Mouse (Mus musculus) lung, adult 2 months (tissue): ENCODE data around the gene Iqca. TPM values are rescaled to one million over a fixed set of nuclear protein-coding genes. Genes with fewer than 3 reads are reported as not detected.

Experiments used
- DNase-seq: peaks from one replicate; pipeline ENCODE4 v3.0.0; 2022
- H3K4me1 ChIP-seq: fragments of 200-500 bp; 2 replicates; pipeline ENCODE4 v1.6.1; 2011; ENCODE audit warnings: low read length; ENCODE audit not compliant: control insufficient read depth, insufficient read depth
- H3K4me3 ChIP-seq: fragments of 200-500 bp; replicated peaks from 2 replicates; pipeline ENCODE3; 2011; ENCODE audit warnings: low read depth, mild to moderate bottlenecking, control low read depth, low read length; ENCODE audit errors: extremely low read depth
- CTCF ChIP-seq: fragments of 200-500 bp; IDR thresholded peaks from 2 replicates; pipeline ENCODE4 v1.5.1; 2011; ENCODE audit warnings: mild to moderate bottlenecking, low read length, control low read depth; ENCODE audit not compliant: insufficient read depth
- POLR2A ChIP-seq: fragments of 200-500 bp; IDR thresholded peaks from 2 replicates; pipeline ENCODE4 v1.6.1; 2011; ENCODE audit warnings: low read depth, mild to moderate bottlenecking, control low read depth, low read length, borderline replicate concordance; ENCODE audit errors: extremely low read depth
- WGBS: fragments of 180-500 bp; shearing (Covaris S2); methylation state at CpG from one replicate; pipeline ENCODE4 v1.1.7; 2018; 5-methylcytosine and 5-hydroxymethylcytosine counted together
- polyA plus RNA-seq: library from polyadenylated mRNA; depleted of rRNA; stranded (reverse); fragments of >200 nt; gene quantifications from 2 replicates; pipeline ENCODE4 v1.2.3, GENCODE M21; 2012

Gene Iqca
- polyA plus RNA-seq, 1 experiment = 4.1 TPM

- WGBS = 20% methylated on average over 3 of the region's 3 CpGs
- peak; percentile 55 for TF ChIP-seq CTCF
- no peak for TF ChIP-seq POLR2A
Observed at GRCm38 (mm10) chr1:90026945-90027344, 126.3 kb downstream of the Iqca start.

GRCm38 (mm10) chr1:90020336-90020735 is 132.9 kb downstream of the Iqca start:
- 75% methylated on average over 5 of the region's 5 CpGs for WGBS

More at GRCm38 (mm10) chr1:90026945-90027344, 126.3 kb downstream of the Iqca start:
- Histone ChIP-seq H3K4me1 (no peaks in the 10 kb centered on the region), H3K4me3 (no peak overlapping the region)
- DNase-seq = no peak

GRCm38 (mm10) chr1:90018071-90018470 is 135.1 kb downstream of the Iqca start:
- H3K4me3 ChIP-seq = no peak overlapping the region
- H3K4me1 ChIP-seq = no peaks in the 10 kb centered on the region
- no peak for TF ChIP-seq CTCF
- no peak for TF ChIP-seq POLR2A
- no peak for DNase-seq
- 69% methylated on average over 6 of the region's 6 CpGs for WGBS

More at GRCm38 (mm10) chr1:90020336-90020735, 132.9 kb downstream of the Iqca start:
- H3K4me1 ChIP-seq = no peaks in the 10 kb centered on the region
- TF ChIP-seq CTCF = no peak
- TF ChIP-seq POLR2A = no peak
- H3K4me3 ChIP-seq = no peak overlapping the region
- DNase-seq = no peak

GRCm38 (mm10) chr1:90014446-90014845 is 138.8 kb downstream of the Iqca start, which contains the start of gene Asb18:
TSS of gene Asb18 (minus strand) at chr1:90014666.
- no peak for TF ChIP-seq POLR2A
- TF ChIP-seq CTCF = no peak
- Histone ChIP-seq H3K4me3 (no peak within 1 kb of the TSS), H3K4me1 (no peaks in the 10 kb centered on the region)
- WGBS = 63% methylated on average over 5 of the region's 5 CpGs
- DNase-seq = no peak

GRCm38 (mm10) chr1:90013273-90013672 is 139.9 kb downstream of the Iqca start:
- 79% methylated on average over 5 of the region's 5 CpGs for WGBS
- no peak for DNase-seq
- TF ChIP-seq CTCF (no peak), POLR2A (no peak)
- Histone ChIP-seq H3K4me3 (no peak overlapping the region), H3K4me1 (no peaks in the 10 kb centered on the region)

GRCm38 (mm10) chr1:90012850-90013249 is 140.4 kb downstream of the Iqca start:
- no peak for DNase-seq
- Histone ChIP-seq H3K4me1 (no peaks in the 10 kb centered on the region), H3K4me3 (no peak overlapping the region)
- 67% methylated on average over 7 of the region's 7 CpGs for WGBS
- TF ChIP-seq POLR2A (no peak), CTCF (no peak)

- Histone ChIP-seq H3K4me3 (no peak overlapping the region), H3K4me1 (no peaks in the 10 kb centered on the region)
- TF ChIP-seq CTCF (no peak), POLR2A (no peak)
- DNase-seq = no peak
- WGBS = 75% methylated on average over 3 of the region's 3 CpGs
Observed at GRCm38 (mm10) chr1:90012168-90012567, 141.0 kb downstream of the Iqca start.

- Histone ChIP-seq H3K4me3 (no peak overlapping the region), H3K4me1 (no peaks in the 10 kb centered on the region)
- TF ChIP-seq POLR2A (no peak), CTCF (no peak)
- DNase-seq = no peak
- 84% methylated on average over 1 of the region's 1 CpGs for WGBS
Observed at GRCm38 (mm10) chr1:90010077-90010476, 143.1 kb downstream of the Iqca start.

- Histone ChIP-seq H3K4me1 (no peaks in the 10 kb centered on the region), H3K4me3 (no peak overlapping the region)
- DNase-seq = no peak
- WGBS = 80% methylated on average over 3 of the region's 3 CpGs
- TF ChIP-seq CTCF (no peak), POLR2A (no peak)
Observed at GRCm38 (mm10) chr1:90009188-90009587, 144.0 kb downstream of the Iqca start.

- WGBS = 71% methylated on average over 14 of the region's 14 CpGs
- Histone ChIP-seq H3K4me3 (no peak overlapping the region), H3K4me1 (no peaks in the 10 kb centered on the region)
- no peak for TF ChIP-seq POLR2A
- no peak for TF ChIP-seq CTCF
- DNase-seq = no peak
Observed at GRCm38 (mm10) chr1:90006666-90007065, 146.5 kb downstream of the Iqca start.
